Mouse (Mus musculus): Measurements from ENCODE around the gene Mien1. TPM values are rescaled to one million over a fixed set of nuclear protein-coding genes. Genes with fewer than 3 reads are reported as not detected.

The Mien1 gene
- polyA plus RNA-seq, 1 experiment: 90.3 TPM

DNA sequence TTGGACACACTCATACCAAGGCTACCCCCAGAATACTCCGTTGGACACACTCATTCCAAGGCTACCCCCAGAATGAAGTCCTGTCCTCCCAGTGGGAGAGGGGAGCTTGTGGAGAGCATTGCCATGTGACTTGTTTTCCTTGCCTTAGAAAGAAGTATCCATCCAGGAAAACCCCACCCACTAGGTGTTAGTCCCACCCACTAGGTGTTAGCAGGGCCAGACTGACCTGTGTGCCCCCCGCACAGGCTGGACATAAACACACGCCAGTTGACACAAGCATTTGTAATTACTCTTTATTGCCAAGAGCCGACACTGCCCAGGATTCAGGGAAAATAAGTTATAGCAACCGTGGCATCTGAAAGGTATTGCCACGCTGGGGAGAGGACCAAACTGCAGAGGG is 1.4 kb downstream of the Mien1 start:
- no peak for DNase-seq (ENCODE audit: low read depth, low spot score)
- WGBS: 43% methylated on average over 6 of the region's 6 CpGs

DNA sequence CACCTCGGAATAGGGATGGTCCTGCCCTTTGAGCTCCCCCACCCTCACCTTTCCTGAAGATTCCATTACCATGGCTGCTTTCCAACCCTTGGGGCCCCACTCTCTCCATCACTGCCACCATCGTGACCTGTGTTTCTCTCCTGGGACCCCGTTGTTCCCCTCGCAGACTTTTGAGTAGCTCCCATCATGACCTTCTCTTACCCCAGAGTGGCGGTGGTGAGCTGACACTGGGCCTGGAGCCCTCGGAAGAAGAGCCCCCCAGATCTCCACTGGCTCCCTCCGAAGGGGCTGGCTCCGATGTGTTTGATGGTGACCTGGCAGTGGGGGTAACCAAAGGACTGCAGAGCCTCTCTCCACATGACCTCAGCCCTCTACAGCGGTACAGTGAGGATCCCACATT is 3.1 kb downstream of the Mien1 start:
- no peak for DNase-seq (ENCODE audit: low read depth, low spot score)
- WGBS: 90% methylated on average over 9 of the region's 9 CpGs

DNA sequence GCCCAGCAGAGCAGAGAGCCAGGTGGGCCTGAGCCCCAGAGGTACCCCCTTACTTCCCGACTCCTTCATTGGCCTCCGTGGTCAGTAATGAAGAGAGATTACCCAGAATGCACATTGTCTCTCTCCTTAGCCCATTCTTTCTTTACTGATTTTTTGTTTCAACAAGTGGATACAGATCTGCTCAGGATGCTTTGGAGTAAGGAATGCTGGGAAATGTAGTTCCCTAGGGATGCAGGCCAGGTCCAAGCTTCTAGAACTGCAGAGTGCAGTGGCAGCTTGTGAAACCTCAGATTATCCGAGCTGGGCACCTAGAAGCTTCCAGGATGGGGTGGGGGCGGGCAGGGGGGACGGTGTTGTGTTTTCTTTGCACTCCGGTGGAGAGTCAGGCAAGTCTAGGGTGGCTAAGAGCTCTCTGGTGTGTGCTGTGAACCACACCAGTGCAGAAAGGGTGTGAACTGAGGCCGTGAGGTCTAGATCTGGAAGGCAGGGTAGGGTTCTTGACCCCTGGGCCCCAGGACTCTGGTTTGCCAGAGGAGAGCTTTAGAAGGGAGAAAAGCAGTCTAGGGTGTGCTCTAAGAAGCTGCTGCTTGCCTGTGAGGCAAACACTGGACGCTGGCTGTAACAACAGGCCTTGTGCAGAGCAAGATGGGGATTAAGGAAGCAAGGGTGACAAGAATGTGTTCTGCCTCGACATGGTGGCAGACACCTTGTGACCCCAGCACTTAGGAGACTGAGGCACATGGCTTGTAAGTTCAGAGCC is 6.9 kb downstream of the Mien1 start:
- no peak for DNase-seq (ENCODE audit: low read depth, low spot score)
- WGBS: 84% methylated on average over 9 of the region's 9 CpGs

DNA sequence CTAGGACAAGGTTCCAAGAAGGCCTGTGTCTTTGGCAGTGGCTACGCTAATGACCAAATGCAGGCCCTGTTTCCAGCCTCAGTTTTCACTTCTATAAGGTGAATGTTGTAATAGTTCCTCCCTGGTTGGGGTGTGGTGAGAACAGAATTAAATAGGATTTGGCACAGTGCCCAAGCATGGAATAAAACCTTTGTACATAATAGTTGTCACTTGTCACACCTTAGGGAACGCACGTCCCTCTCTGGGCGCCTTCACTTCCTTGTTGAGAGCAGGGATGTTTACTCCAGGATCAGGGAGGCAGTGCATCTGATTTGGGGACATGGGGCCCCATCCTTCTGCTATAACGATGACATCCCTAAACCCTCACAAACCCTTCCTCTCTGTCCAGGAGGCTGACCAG is 10.4 kb downstream of the Mien1 start:
- WGBS: 33% methylated on average over 5 of the region's 5 CpGs
- DNase-seq (ENCODE audit: low read depth, low spot score): peak; percentile 99

DNA sequence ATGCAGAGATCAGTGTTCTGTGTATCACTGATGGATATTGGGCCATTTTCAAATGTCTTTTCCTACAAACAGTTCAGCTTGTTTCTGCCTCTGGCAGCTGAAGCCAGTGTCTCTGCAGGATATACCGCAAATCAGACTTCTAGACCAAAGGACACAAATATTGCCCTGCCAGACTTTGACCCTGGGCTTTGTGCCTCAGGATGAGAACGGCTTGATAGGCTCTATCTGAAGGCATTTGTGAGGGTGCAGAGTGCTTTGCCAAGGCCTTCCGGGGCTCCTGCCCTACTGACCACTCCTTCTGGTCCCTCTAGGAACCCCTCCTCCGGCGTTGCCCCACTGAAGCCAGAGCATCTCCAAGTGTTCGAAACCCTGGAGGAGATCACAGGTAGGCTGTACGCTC is 12.2 kb downstream of the Mien1 start:
- 45% methylated on average over 7 of the region's 7 CpGs for WGBS
- no peak for DNase-seq (ENCODE audit: low read depth, low spot score)

- 35% methylated on average over 10 of the region's 10 CpGs for whole genome bisulfite sequencing
- no peak for DNase-seq (ENCODE audit: low read depth, low spot score)
Measured at GRCm38 (mm10) chr11:98418939-98419547, 19.7 kb downstream of the Mien1 start.

GRCm38 (mm10) chr11:98418273-98418672 is 20.5 kb downstream of the Mien1 start:
- no peak for DNase-seq (ENCODE audit: low read depth, low spot score)
- WGBS: 19% methylated on average over 6 of the region's 6 CpGs

DNA sequence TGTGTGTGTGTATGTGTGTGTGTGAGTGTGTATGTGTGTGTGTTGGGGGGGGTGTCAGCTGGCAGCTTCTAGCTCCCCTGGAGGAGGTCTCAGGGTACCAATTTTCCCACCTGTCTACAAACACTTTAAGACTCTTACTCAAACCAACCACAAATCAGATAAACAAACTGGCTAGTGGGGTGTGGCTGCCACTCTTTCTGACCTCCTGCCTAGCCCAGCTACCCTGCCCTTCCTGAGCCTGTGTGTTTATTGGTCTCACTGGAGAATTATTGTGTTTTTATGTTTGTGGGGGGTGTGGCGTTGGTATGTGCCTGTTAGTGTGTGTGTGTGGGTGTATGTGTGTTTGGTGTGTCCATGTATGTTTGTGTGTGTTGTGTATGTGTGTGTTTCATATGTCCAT is 21.7 kb downstream of the Mien1 start:
- WGBS: 23% methylated on average over 1 of the region's 1 CpGs

GRCm38 (mm10) chr11:98414162-98414561 is 24.6 kb downstream of the Mien1 start:
- DNase-seq (ENCODE audit: low read depth, low spot score): no peak
- WGBS: 14% methylated on average over 2 of the region's 2 CpGs

More for the DNA sequence above, 21.7 kb downstream of the Mien1 start:
- no peak for DNase-seq (ENCODE audit: low read depth, low spot score)

GRCm38 (mm10) chr11:98413731-98414130 is 25.1 kb downstream of the Mien1 start:
- WGBS: 8% methylated on average over 7 of the region's 7 CpGs
- no peak for DNase-seq (ENCODE audit: low read depth, low spot score)

DNA sequence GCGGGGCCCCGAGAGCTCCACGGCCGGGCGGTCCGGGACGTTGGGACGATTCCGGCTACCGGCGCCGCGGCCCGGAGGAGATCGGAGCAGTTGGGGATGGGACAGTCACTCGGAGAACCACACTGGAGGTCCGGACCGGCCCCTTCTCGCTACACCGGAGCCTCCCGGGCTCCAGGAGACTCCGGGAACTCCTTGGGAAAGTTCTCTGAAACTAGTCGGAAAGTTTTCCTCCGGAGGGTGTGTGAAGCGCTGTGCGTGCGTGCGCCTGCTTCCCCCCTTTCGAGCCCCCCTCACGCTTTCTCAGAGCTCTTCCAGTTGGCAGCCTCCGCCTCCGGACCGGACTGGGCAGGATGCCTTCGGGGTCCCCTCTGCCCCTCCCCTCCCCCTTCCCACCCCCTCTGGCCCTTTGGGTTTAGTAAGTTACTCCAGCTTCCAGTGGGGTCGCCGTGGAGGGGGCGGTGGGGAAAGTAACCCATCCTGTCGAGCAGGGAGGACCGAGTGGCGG is 25.9 kb downstream of the Mien1 start:
- under 1% methylated on average over 40 of the region's 40 CpGs for WGBS
- DNase-seq (ENCODE audit: low read depth, low spot score): no peak

GRCm38 (mm10) chr11:98412273-98412796 is 26.5 kb downstream of the Mien1 start, which contains the start of gene Erbb2:
TSS of gene Erbb2 (plus strand) at chr11:98412470.
- no peak for DNase-seq (ENCODE audit: low read depth, low spot score)
- WGBS: 2% methylated on average over 47 of the region's 49 CpGs

- DNase-seq (ENCODE audit: low read depth, low spot score): no peak
- WGBS: 14% methylated on average over 10 of the region's 10 CpGs
Measured at GRCm38 (mm10) chr11:98409341-98409822, 29.4 kb downstream of the Mien1 start.

- no peak for DNase-seq (ENCODE audit: low read depth, low spot score)
- 30% methylated on average over 8 of the region's 8 CpGs for WGBS
Measured at GRCm38 (mm10) chr11:98408872-98409271, 29.9 kb downstream of the Mien1 start.

GRCm38 (mm10) chr11:98406621-98407020 is 32.2 kb downstream of the Mien1 start:
- WGBS: 64% methylated on average over 6 of the region's 6 CpGs
- no peak for DNase-seq (ENCODE audit: low read depth, low spot score)

GRCm38 (mm10) chr11:98400816-98401215 is 38.0 kb downstream of the Mien1 start:
- 17% methylated on average over 3 of the region's 3 CpGs for WGBS
- no peak for DNase-seq (ENCODE audit: low read depth, low spot score)

DNA sequence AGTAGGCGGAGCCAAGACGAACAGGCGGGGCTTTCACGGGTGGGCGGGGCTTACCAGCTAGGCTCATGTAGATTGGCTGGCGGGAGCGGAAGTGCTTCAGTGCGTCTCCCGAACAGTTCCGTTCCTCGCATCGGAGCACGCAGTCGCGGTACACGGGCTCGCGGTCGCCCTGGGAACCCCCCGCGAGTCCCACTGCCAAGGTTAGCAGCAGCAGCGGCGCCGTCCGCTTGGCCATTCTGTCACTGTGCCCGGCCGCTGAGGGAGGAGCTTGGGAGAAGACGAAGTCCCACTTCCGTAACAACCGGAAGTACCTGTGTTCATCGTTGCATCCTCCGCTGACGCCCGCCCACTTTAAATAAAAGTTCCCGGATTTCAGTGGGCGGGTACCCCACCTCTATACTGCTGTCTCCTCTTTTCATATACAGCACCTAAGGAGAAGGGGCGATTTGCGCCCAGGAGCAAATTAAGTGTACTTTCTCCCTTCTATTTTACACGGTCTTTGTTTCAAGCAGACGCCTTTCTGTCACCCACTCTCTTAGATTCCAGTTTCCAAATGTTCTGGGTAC is 38.5 kb downstream of the Mien1 start, which contains the start of gene Pgap3:
TSS of gene Pgap3 (minus strand) at position 330 of the 566 bp plus-strand sequence.
- under 1% methylated on average over 40 of the region's 40 CpGs for WGBS
- no peak for DNase-seq (ENCODE audit: low read depth, low spot score)

GRCm38 (mm10) chr11:98397946-98398345 is 40.8 kb downstream of the Mien1 start:
- 91% methylated on average over 7 of the region's 7 CpGs for WGBS
- DNase-seq (ENCODE audit: low read depth, low spot score): no peak

DNA sequence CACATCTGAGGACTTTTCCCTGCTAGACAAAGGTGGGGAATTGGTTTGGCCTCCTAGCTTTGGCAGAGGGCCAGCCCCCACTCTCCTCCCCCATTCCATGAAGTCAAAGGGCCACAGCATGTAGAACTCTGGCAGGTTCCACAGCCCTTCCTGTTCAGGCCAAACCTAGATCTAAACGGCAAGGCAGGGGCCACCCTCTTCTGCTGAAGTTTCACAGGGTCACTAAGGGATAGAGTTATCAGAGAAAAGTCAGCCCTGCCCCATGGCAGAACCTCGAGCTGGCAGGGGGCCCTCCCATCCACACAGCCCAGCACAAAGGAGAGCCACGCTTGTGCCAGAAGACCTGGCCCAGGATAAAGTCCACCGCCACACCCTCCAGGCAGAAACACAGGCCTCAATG is 43.8 kb downstream of the Mien1 start:
- DNase-seq (ENCODE audit: low read depth, low spot score): peak; percentile 70

DNA sequence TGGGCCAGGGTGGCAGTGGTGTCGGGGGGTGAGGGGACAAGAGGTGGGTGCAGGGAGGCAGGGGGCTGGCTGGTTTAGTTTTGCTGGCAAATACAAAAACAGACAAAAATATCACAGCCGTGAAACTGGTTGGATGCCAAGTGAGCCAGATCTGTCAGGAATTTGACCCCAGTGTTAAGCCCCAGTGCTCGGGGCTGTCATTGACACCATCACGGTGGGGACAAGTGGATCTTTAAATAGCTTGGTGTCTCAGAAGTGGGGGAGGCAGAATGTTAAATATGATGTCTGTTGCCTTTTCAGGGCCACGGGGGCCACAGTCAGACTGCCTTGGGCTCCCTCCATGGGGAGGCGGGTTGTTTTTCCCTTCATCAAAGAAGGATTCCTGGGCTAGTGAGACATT is 44.5 kb downstream of the Mien1 start:
- WGBS: 21% methylated on average over 6 of the region's 6 CpGs
- no peak for DNase-seq (ENCODE audit: low read depth, low spot score)

More for the DNA sequence above, 43.8 kb downstream of the Mien1 start:
- WGBS: 24% methylated on average over 4 of the region's 4 CpGs

Measured in large intestine, adult 2 months (tissue).